Comparison of ENCODE assay signal across 28 mouse cellular contexts in genomic region chr2:169191974-169192373, GRCm38 (mm10).
A peak's percentile ranks its signal among the peaks of the same experiment; 100 is the strongest.
DNase-seq lines count a peak whose midpoint lies in the region; ATAC-seq lines count a peak whose summit lies in the region.
"Had no signal": no experiment of that assay in that cellular context is flagged by ENCODE, and none has a peak within 500 bp of the region (broad histone marks: within the 10 kb centered on the region; RNA-seq: fewer than 3 reads in every experiment).

No protein-coding gene starts in this region.

- no peak overlapping the region for H3K4me3 ChIP-seq in hindbrain, embryonic 14.5 days (replicated peaks; ENCODE audit: low read length)
- no peak overlapping the region for H3K4me3 ChIP-seq in hindbrain, embryonic 11.5 days (ENCODE audit: low read depth, low read length)
- no peak overlapping the region for H3K4me3 ChIP-seq in kidney, embryonic 16.5 days (ENCODE audit: low read length)
- H3K4me3 ChIP-seq in embryonic facial prominence, embryonic 10.5 days = no peak overlapping the region
- H3K4me3 ChIP-seq: forebrain, embryonic 10.5 days; forebrain, embryonic 13.5 days; heart, adult 2 months; heart, embryonic 10.5 days; heart, embryonic 13.5 days; hindbrain, embryonic 12.5 days had no signal

- WGBS in hindbrain, embryonic 14.5 days = 77% methylated on average over 7 of the region's 7 CpGs
- WGBS in hindbrain, embryonic 11.5 days = 80% methylated on average over 7 of the region's 7 CpGs
- 42% methylated on average over 7 of the region's 7 CpGs for WGBS in kidney, embryonic 16.5 days
- 78% methylated on average over 7 of the region's 7 CpGs for WGBS in embryonic facial prominence, embryonic 10.5 days

- 0 out of 2 replicates have a peak, but pooled peaks cover 4% of the 10 kb centered on the region for H3K4me1 ChIP-seq in hindbrain, embryonic 14.5 days (replicated peaks; ENCODE audit: control insufficient read depth, insufficient read depth, low read length)
- no peaks in the 10 kb centered on the region for H3K4me1 ChIP-seq in hindbrain, embryonic 11.5 days (replicated peaks; ENCODE audit: control insufficient read depth, insufficient read depth, low read length)
- H3K4me1 ChIP-seq in kidney, embryonic 16.5 days (ENCODE audit: insufficient read depth, low read length) = peaks cover 9% of the 10 kb centered on the region
- H3K4me1 ChIP-seq in embryonic facial prominence, embryonic 10.5 days = peaks cover 8% of the 10 kb centered on the region
- H3K4me1 ChIP-seq: heart, embryonic 10.5 days; heart, embryonic 13.5 days had no signal

- no peak overlapping the region for H3K9ac ChIP-seq in hindbrain, embryonic 14.5 days
- H3K9ac ChIP-seq in hindbrain, embryonic 11.5 days (ENCODE audit: low read depth, low read length) = no peak overlapping the region
- no peak overlapping the region for H3K9ac ChIP-seq in kidney, embryonic 16.5 days (replicated peaks; ENCODE audit: low read length)
- H3K9ac ChIP-seq: forebrain, embryonic 13.5 days; heart, embryonic 13.5 days; hindbrain, embryonic 12.5 days had no signal

- H3K36me3 ChIP-seq in hindbrain, embryonic 14.5 days (replicated peaks; ENCODE audit: control insufficient read depth, insufficient read depth) = no peaks in the 10 kb centered on the region
- H3K36me3 ChIP-seq in hindbrain, embryonic 11.5 days (ENCODE audit: control insufficient read depth, insufficient read depth, low read length) = no peaks in the 10 kb centered on the region
- H3K36me3 ChIP-seq in kidney, embryonic 16.5 days (ENCODE audit: insufficient read depth, low read length) = no peaks in the 10 kb centered on the region
- no peaks in the 10 kb centered on the region for H3K36me3 ChIP-seq in embryonic facial prominence, embryonic 10.5 days (replicated peaks)
- H3K36me3 ChIP-seq: forebrain, embryonic 10.5 days; G1E; heart, embryonic 10.5 days; heart, embryonic 13.5 days; hindbrain, embryonic 12.5 days had no signal

- peak overlapping the region; percentile 34; the same call in 1 of the 2 replicates for H3K27ac ChIP-seq in hindbrain, embryonic 14.5 days
- H3K27ac ChIP-seq in hindbrain, embryonic 11.5 days (ENCODE audit: low read depth, low read length) = no peak overlapping the region
- no peak overlapping the region for H3K27ac ChIP-seq in kidney, embryonic 16.5 days (ENCODE audit: low read length)
- H3K27ac ChIP-seq in embryonic facial prominence, embryonic 10.5 days (replicated peaks) = 0 out of 2 replicates have a peak overlapping the region, but pooled peaks have one; percentile 19
- H3K27ac ChIP-seq: forebrain, embryonic 10.5 days; forebrain, embryonic 13.5 days; heart, adult 2 months; heart, embryonic 10.5 days; heart, embryonic 13.5 days; hindbrain, embryonic 12.5 days had no signal

- no peak for DNase-seq in hindbrain, embryonic 14.5 days (ENCODE audit: low spot score)
- DNase-seq in hindbrain, embryonic 11.5 days (ENCODE audit: low spot score) = no peak
- DNase-seq in kidney, adult 8-10 months = no peak
- no peak for DNase-seq in embryonic facial prominence, embryonic 10.5 days (ENCODE audit: low spot score)
- DNase-seq in mesoderm, embryonic 11.5 days (ENCODE audit: low read depth, low spot score) = peak; percentile 20
- DNase-seq in spleen, postnatal 36 days (ENCODE audit: low spot score in 2 of 2) = no peak
- DNase-seq: adrenal gland, postnatal 10 days; adrenal gland, postnatal 36 days; B cell, adult 2 months; cerebellum, adult 18-20 months; cerebellum, adult 9-10 months; cerebellum, postnatal 14 days; gastrocnemius, postnatal 10 days; gastrocnemius, postnatal 36 days; heart, adult 2 months; heart, postnatal 14 days; heart, postnatal 4 days had no signal

- ATAC-seq in hindbrain, embryonic 14.5 days (ENCODE audit: low FRiP score) = no peak
- ATAC-seq in hindbrain, embryonic 11.5 days (ENCODE audit: low FRiP score) = no peak
- peak; percentile 51; the same call in 1 of the 2 replicates for ATAC-seq in kidney, embryonic 16.5 days (ENCODE audit: low FRiP score, low TSS enrichment)
- ATAC-seq: forebrain, embryonic 13.5 days; forebrain, embryonic 16.5 days; hindbrain, embryonic 16.5 days; Patski had no signal

- H3K9me3 ChIP-seq in hindbrain, embryonic 14.5 days (ENCODE audit: control insufficient read depth, low read length) = no peaks in the 10 kb centered on the region
- no peaks in the 10 kb centered on the region for H3K9me3 ChIP-seq in hindbrain, embryonic 11.5 days (ENCODE audit: control insufficient read depth, low read length)
- H3K9me3 ChIP-seq in kidney, embryonic 16.5 days (ENCODE audit: low read length) = no peaks in the 10 kb centered on the region
- no peaks in the 10 kb centered on the region for H3K9me3 ChIP-seq in embryonic facial prominence, embryonic 10.5 days
- H3K9me3 ChIP-seq: forebrain, embryonic 10.5 days; forebrain, embryonic 13.5 days; heart, embryonic 10.5 days; heart, embryonic 13.5 days; hindbrain, embryonic 12.5 days had no signal

- no peak overlapping the region for H3K4me2 ChIP-seq in hindbrain, embryonic 14.5 days (replicated peaks)
- no peak overlapping the region for H3K4me2 ChIP-seq in hindbrain, embryonic 11.5 days (replicated peaks; ENCODE audit: low read depth, low read length)
- no peak overlapping the region for H3K4me2 ChIP-seq in kidney, embryonic 16.5 days (replicated peaks; ENCODE audit: low read depth, low read length)
- H3K4me2 ChIP-seq: forebrain, embryonic 13.5 days; heart, embryonic 13.5 days; hindbrain, embryonic 12.5 days had no signal

- H3K27me3 ChIP-seq in hindbrain, embryonic 14.5 days (ENCODE audit: control insufficient read depth, insufficient read depth, low read length) = no peaks in the 10 kb centered on the region
- H3K27me3 ChIP-seq in hindbrain, embryonic 11.5 days (ENCODE audit: control insufficient read depth, insufficient read depth, low read length) = no peaks in the 10 kb centered on the region
- H3K27me3 ChIP-seq in kidney, embryonic 16.5 days (ENCODE audit: insufficient read depth, low read length) = no peaks in the 10 kb centered on the region
- no peaks in the 10 kb centered on the region for H3K27me3 ChIP-seq in embryonic facial prominence, embryonic 10.5 days (replicated peaks; ENCODE audit: low read depth, poor library complexity, severe bottlenecking)
- H3K27me3 ChIP-seq: CH12.LX; forebrain, embryonic 13.5 days; heart, embryonic 13.5 days; hindbrain, embryonic 12.5 days had no signal

Comparison
In these comparisons a context has a peak if more than half of its experiments do, and no peak if none do; other contexts are left out.
1. H3K27ac ChIP-seq: peak in hindbrain, embryonic 14.5 days (single experiment) and embryonic facial prominence, embryonic 10.5 days (single experiment); none in hindbrain, embryonic 11.5 days (single experiment) and kidney, embryonic 16.5 days (single experiment).